Mouse (Mus musculus): Measurements from ENCODE around the gene Gm37240. TPM values are rescaled to one million over a fixed set of nuclear protein-coding genes. Genes with fewer than 3 reads are reported as not detected.

The Gm37240 gene
- polyA plus RNA-seq, 1 experiment from 2014 or later: 10.8 TPM

DNA sequence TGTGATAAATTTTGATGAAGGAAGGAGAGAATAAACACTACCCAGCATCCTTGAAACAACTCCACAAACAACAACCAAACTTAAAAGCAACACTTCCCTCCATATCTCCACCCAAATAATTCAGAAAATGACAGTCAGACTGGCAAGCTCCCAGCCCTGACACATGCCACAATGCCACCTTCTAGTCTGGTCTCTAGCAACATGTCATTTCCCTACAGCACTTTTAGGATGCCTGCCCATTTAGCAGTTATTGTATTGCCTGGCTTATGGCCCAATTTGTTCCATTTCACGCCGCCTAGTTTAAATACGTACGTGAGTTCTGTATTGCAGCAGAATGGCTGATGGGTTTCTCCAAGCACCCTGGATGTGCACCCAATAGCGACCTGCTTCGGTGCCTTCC, 111.2 kb downstream of the Gm37240 start:
- POLR2A ChIA-PET: interaction anchor here (1.7 kb wide), 1 partner anchor 10 kb away, joined by 5 read pairs; no protein-coding TSS in a partner anchor
- no peaks in the 10 kb centered on the region for H3K27me3 ChIP-seq
- TF ChIP-seq CTCF (IDR thresholded peaks at IDR 0.05): no peak
- DNase-seq (ENCODE audit: low read depth, low spot score) (no peak), ATAC-seq (no peak)
- in situ Hi-C loops (cut with MboI; ENCODE audit: low pct_unique_long_range_greater_than_20kb): no loop called here
- CTCF ChIA-PET: interaction anchor here (3.1 kb wide), 1 partner anchor 10 kb away, joined by 13 read pairs; no protein-coding TSS in a partner anchor

- POLR2A ChIA-PET: no interaction called here
- TF ChIP-seq CTCF (IDR thresholded peaks at IDR 0.05): no peak
- no peaks in the 10 kb centered on the region for H3K27me3 ChIP-seq
- peak; percentile 51 for DNase-seq (ENCODE audit: low read depth, low spot score)
- in situ Hi-C loops (cut with MboI; ENCODE audit: low pct_unique_long_range_greater_than_20kb): no loop called here
- CTCF ChIA-PET: interaction anchor here (1.4 to 3.1 kb wide), 4 partner anchors 8 to 39 kb away, joined by 4 to 13 read pairs (median 6); no protein-coding TSS in a partner anchor
- peak; percentile 71 for ATAC-seq
Measured at GRCm38 (mm10) chr3:85773886-85774285, 113.4 kb downstream of the Gm37240 start.

DNA sequence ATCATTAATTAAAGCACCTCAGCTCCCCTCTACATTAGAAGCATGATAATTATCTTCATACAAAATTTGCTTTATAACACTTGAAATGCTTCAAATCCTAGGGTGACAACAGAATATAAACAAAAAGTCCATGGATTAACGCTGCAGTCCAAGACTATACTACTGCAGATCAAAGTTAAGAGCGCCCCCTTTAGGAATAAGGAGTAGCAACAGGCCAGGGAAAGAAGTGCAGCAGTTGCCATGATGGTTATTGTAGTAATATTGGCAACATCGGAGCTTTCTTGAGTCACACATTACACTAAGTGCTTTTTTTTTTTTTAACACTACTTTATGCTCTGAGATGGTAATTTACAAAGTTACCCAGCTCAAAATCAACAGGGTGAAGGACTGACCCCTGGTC, 113.9 kb downstream of the Gm37240 start:
- DNase-seq (ENCODE audit: low read depth, low spot score) (no peak), ATAC-seq (no peak)
- peak; percentile 62 for TF ChIP-seq CTCF (IDR thresholded peaks at IDR 0.05)
- in situ Hi-C loops (cut with MboI; ENCODE audit: low pct_unique_long_range_greater_than_20kb): no loop called here
- CTCF ChIA-PET: interaction anchor here (1.4 to 3.1 kb wide), 6 partner anchors 7 to 145 kb away, joined by 4 to 13 read pairs (median 4); no protein-coding TSS in a partner anchor
- POLR2A ChIA-PET: interaction anchor here (0.7 kb wide), 1 partner anchor 487 kb away, joined by 3 read pairs; no protein-coding TSS in a partner anchor
- no peaks in the 10 kb centered on the region for H3K27me3 ChIP-seq

DNA sequence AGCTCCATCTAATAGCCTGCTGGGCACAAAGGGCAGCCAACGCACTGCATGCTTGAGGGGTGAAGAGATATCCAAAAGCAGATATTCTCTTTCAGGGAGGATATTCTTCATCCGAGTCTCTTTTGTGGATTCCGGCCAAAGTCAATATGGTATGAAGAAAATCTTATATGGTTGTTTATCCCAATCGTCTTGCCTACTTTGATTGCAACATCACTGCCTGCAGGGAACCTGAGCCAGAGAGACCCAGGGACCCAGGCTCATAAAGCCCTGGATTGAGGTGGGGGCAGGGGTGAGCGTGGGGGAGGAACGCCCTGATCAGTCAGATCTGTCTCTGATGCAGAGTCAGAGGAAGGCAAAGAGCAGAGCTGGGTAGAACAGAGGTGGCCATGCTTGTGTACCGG, 122.4 kb downstream of the Gm37240 start:
- ChIA-PET POLR2A (interaction anchor here (0.7 to 2.2 kb wide), 2 partner anchors 11 to 21 kb away, joined by 4 to 5 read pairs; no protein-coding TSS in a partner anchor), CTCF (interaction anchor here (0.7 to 2.1 kb wide), 7 partner anchors 10 to 57 kb away, joined by 3 to 13 read pairs (median 4); no protein-coding TSS in a partner anchor)
- TF ChIP-seq CTCF (IDR thresholded peaks at IDR 0.05): no peak
- no peaks in the 10 kb centered on the region for H3K27me3 ChIP-seq
- in situ Hi-C loops (cut with MboI; ENCODE audit: low pct_unique_long_range_greater_than_20kb): no loop called here
- DNase-seq (ENCODE audit: low read depth, low spot score) (peak; percentile 63), ATAC-seq (peak; percentile 80)

DNA sequence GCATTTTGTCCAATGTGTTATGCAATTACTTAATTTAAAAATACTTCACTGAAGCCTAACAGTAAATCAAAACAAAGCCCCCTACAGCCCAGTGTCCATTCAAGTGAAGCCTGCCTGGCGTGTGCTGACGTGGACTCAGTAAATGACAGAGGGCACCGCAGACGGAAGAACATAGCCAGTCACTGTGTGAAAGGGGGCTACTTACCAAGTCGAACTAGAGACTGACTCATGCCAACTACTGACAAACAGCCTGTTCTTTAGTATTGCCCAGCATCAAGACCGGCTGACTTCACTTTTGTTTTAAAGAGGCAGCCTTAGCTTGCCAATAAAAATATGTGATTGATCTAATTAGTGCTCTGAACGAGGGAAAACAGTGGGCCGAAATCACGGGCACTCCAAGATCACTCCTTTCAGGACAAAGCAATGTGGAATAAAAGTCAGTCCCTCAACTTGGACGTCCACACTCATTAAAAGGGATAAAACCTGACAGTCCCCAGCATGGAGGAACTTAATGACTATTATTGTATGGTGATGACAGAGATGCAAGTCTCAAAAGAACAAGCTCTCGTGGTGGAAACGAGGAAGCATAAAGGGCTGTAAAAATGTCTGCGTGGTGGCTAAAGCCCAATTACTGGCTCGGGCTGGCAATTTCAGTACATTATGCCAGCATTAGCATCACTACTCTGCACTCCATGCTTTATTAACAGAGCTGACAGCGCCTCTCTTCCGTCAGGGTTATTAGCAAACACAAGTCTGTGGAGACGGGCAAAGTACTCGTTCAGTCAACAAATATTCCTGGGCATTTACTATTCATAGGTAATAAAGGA, 123.1 kb downstream of the Gm37240 start:
- H3K27me3 ChIP-seq: no peaks in the 10 kb centered on the region
- ChIA-PET CTCF (interaction anchor here (0.7 to 1.6 kb wide), 6 partner anchors 10 to 56 kb away, joined by 3 to 5 read pairs (median 3); no protein-coding TSS in a partner anchor), POLR2A (interaction anchor here (0.7 kb wide), 1 partner anchor 20 kb away, joined by 4 read pairs; no protein-coding TSS in a partner anchor)
- in situ Hi-C loops (cut with MboI; ENCODE audit: low pct_unique_long_range_greater_than_20kb): no loop called here
- TF ChIP-seq CTCF (IDR thresholded peaks at IDR 0.05): no peak
- ATAC-seq (peak; percentile 35), DNase-seq (ENCODE audit: low read depth, low spot score) (no peak)

DNA sequence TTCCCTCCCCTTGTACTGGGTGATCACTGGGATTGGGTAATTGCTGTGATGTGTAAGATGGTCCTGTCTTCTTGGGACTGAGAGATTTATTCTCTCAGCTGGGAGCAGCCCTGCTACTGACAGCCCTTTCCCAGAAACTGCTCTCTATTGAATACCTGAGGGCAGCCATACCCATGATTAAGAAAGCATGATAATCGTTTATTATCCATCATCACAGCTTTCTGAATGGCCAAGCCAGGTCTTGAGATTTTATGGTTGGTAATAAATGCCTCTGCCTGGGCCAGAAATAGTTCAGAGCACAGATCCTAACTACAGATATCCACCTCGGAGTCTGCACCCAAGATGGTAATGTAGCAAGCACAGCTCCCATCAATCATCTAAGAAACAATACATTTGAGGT, 129.4 kb downstream of the Gm37240 start:
- POLR2A ChIA-PET: no interaction called here
- no peak for TF ChIP-seq CTCF (IDR thresholded peaks at IDR 0.05)
- CTCF ChIA-PET: interaction anchor here (0.8 to 1.0 kb wide), 2 partner anchors 8 to 15 kb away, joined by 3 to 4 read pairs; no protein-coding TSS in a partner anchor
- DNase-seq (ENCODE audit: low read depth, low spot score): no peak
- ATAC-seq: no peak
- no peaks in the 10 kb centered on the region for H3K27me3 ChIP-seq
- in situ Hi-C loops (cut with MboI; ENCODE audit: low pct_unique_long_range_greater_than_20kb): no loop called here

- in situ Hi-C loops (cut with MboI; ENCODE audit: low pct_unique_long_range_greater_than_20kb): no loop called here
- ATAC-seq (no peak), DNase-seq (ENCODE audit: low read depth, low spot score) (no peak)
- TF ChIP-seq CTCF (IDR thresholded peaks at IDR 0.05): no peak
- ChIA-PET POLR2A (no interaction called here), CTCF (interaction anchor here (0.8 kb wide), 1 partner anchor 15 kb away, joined by 4 read pairs; no protein-coding TSS in a partner anchor)
- no peaks in the 10 kb centered on the region for H3K27me3 ChIP-seq
Measured at GRCm38 (mm10) chr3:85757435-85757834, 129.9 kb downstream of the Gm37240 start.

GRCm38 (mm10) chr3:85749348-85749747, 138.0 kb downstream of the Gm37240 start:
- no peaks in the 10 kb centered on the region for H3K27me3 ChIP-seq
- DNase-seq (ENCODE audit: low read depth, low spot score) (no peak), ATAC-seq (no peak)
- POLR2A ChIA-PET: interaction anchor here (0.8 kb wide), 1 partner anchor 137 kb away, joined by 3 read pairs; no protein-coding TSS in a partner anchor
- no peak for TF ChIP-seq CTCF (IDR thresholded peaks at IDR 0.05)
- in situ Hi-C loops (cut with MboI; ENCODE audit: low pct_unique_long_range_greater_than_20kb): no loop called here
- CTCF ChIA-PET: interaction anchor here (0.7 to 1.6 kb wide), 3 partner anchors 9 to 21 kb away, joined by 3 to 5 read pairs (median 3); no protein-coding TSS in a partner anchor

DNA sequence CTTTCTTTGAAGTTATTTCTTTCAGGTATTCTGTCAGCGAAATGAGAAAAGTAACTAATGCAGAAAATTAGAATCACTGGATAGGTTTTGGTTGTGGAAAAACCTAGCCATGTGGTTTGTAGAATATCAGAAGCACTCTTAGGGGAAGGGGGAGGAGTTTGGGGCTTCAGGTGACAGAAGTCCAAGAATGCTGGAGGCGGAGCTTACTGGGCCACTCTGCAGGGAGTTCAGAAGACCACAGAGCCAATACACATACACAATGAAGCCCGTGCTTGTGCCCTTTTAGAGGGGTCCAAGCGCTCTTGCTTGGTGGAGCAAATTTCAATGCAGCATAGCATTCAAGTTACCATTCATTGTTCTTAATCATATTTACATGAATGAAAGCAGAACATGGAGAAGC, 138.5 kb downstream of the Gm37240 start:
- no peaks in the 10 kb centered on the region for H3K27me3 ChIP-seq
- CTCF ChIA-PET: interaction anchor here (1.3 to 1.6 kb wide), 2 partner anchors 13 to 20 kb away, joined by 3 to 5 read pairs; no protein-coding TSS in a partner anchor
- TF ChIP-seq CTCF (IDR thresholded peaks at IDR 0.05): no peak
- ATAC-seq: no peak
- DNase-seq (ENCODE audit: low read depth, low spot score): no peak
- POLR2A ChIA-PET: no interaction called here
- in situ Hi-C loops (cut with MboI; ENCODE audit: low pct_unique_long_range_greater_than_20kb): no loop called here

DNA sequence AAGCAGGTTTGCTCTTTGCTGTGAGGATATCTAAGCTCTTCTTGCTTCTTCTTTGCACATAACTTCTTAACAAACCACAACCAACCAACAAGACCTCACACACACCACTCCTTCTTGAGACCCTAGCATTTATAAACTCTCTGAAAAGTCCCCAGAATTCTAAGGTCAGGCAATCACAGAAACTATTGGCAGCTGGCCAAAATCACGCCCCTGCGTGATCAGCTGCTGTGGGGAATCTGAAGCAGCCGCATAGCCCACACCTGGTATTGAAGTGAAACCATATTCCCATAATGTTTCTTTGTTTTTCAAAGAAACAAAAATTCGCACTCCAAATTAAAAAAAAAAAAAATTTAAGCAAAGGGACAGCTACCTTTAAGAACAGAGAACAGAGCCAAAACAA, 141.2 kb downstream of the Gm37240 start:
- ATAC-seq: no peak
- no peak for TF ChIP-seq CTCF (IDR thresholded peaks at IDR 0.05)
- in situ Hi-C loops (cut with MboI; ENCODE audit: low pct_unique_long_range_greater_than_20kb): no loop called here
- no peaks in the 10 kb centered on the region for H3K27me3 ChIP-seq
- DNase-seq (ENCODE audit: low read depth, low spot score): no peak
- POLR2A ChIA-PET: interaction anchor here (0.7 to 1.2 kb wide), 2 partner anchors 17 to 60 kb away, joined by 3 read pairs; no protein-coding TSS in a partner anchor
- CTCF ChIA-PET: interaction anchor here (1.0 to 1.3 kb wide), 3 partner anchors 9 to 17 kb away, joined by 3 to 4 read pairs (median 3); no protein-coding TSS in a partner anchor

Measured in Patski (cell line).